Mouse (Mus musculus): ENCODE measurements around the gene Tmem251.

DNA sequence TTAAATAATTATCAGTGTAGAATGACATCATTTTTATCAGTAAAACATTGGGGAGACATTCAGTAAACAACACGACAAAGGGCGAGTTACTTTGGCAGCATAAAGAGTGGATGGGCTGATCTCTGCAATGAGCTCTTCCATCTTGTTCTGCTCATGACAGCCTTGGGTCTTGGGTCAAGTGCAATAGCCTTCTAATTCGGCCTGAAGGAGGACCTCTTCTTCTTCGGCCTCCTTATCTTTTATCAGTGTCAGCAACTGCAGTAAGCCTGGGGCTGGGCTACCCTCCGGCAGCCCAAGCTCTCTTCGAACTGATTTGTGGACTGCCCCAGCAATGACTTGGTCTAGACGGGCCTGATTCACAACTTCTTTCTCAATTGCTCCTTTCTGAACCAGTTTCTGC, 1.5 kb upstream of the Tmem251 start:
- no peak for TF ChIP-seq POLR2A (IDR thresholded peaks at IDR 0.05; ENCODE audit: low read depth, low read length)
- no peak for TF ChIP-seq CTCF (IDR thresholded peaks at IDR 0.05; ENCODE audit: extremely low read depth, insufficient read depth, insufficient read length, insufficient replicate concordance)

Measured in spleen, adult 2 months (tissue).